Comparison of ENCODE assay signal across 9 mouse cellular contexts in genomic region chr9:54821442-54822100, GRCm38 (mm10). TPM values are rescaled to one million over a fixed set of nuclear protein-coding genes. Genes with fewer than 3 reads are reported as not detected.
DNase-seq lines count a peak whose midpoint lies in the region; ATAC-seq and TF ChIP-seq lines count a peak whose summit lies in the region.
"Had no signal": no experiment of that assay in that cellular context is flagged by ENCODE, and none has a peak within 500 bp of the region (broad histone marks: within the 10 kb centered on the region; RNA-seq: fewer than 3 reads in every experiment).

No protein-coding gene starts in this region.

- peak; percentile 48 to 73; a peak in 2 of 4 replicates for ATAC-seq in hematopoietic stem cell, adult 5-6 weeks (replicated peaks in 1 of 2; ENCODE audit: insufficient read depth in 1 of 2, low FRiP score in 2 of 2, low TSS enrichment in 1 of 2, low read depth in 1 of 2, poor library complexity in 2 of 2, severe bottlenecking in 2 of 2)
- peak; percentile 49; the same call in 1 of the 2 replicates for ATAC-seq in lung, postnatal 0 days

- no peak for TF ChIP-seq POLR2A in ES-Bruce4 (IDR thresholded peaks at IDR 0.05; ENCODE audit: insufficient read depth, low read length)

- H3K27me3 ChIP-seq in ES-Bruce4 (ENCODE audit: control insufficient read depth, insufficient read depth, low read length, poor library complexity, severe bottlenecking), result no peaks in the 10 kb centered on the region
- H3K27me3 ChIP-seq in lung, postnatal 0 days (replicated peaks; ENCODE audit: insufficient read depth, low read length), result no peaks in the 10 kb centered on the region

- DNase-seq in 3T3-L1 (ENCODE audit: low read depth, low spot score), result peak; percentile 84
- peak; percentile 87 for DNase-seq in embryo, embryonic 10 days (ENCODE audit: low spot score)
- DNase-seq in layer of hippocampus, adult 11-12 months (ENCODE audit: low spot score), result peak; percentile 63
- DNase-seq in lung, postnatal 0 days (ENCODE audit: low spot score), result peak; percentile 80
- peak; percentile 28 for DNase-seq in right cerebral cortex, adult 18-20 months
- no peak for DNase-seq in yolk sac, embryonic 10.5 days (ENCODE audit: low spot score)

- no peak overlapping the region for H3K4me2 ChIP-seq in lung, postnatal 0 days (replicated peaks; ENCODE audit: low read depth, low read length)

- peak; percentile 77 for TF ChIP-seq CTCF in ES-Bruce4 (IDR thresholded peaks at IDR 0.05; ENCODE audit: low read depth, low read length)
- peak; percentile 73 for TF ChIP-seq CTCF in lung, postnatal 0 days (IDR thresholded peaks at IDR 0.05)

- 54% methylated on average over 5 of the region's 5 CpGs for WGBS in lung, postnatal 0 days

- no peaks in the 10 kb centered on the region for H3K36me3 ChIP-seq in ES-Bruce4 (ENCODE audit: control insufficient read depth, insufficient read depth, low read length, poor library complexity, severe bottlenecking)
- no peaks in the 10 kb centered on the region for H3K36me3 ChIP-seq in lung, postnatal 0 days (ENCODE audit: insufficient read depth, low read length)

- TF ChIP-seq EP300 in ES-Bruce4 (IDR thresholded peaks at IDR 0.05; ENCODE audit: insufficient read depth, low read depth, low read length), result no peak
- TF ChIP-seq EP300 in lung, postnatal 0 days (IDR thresholded peaks at IDR 0.05), result no peak

- peaks cover 5% of the 10 kb centered on the region for H3K4me1 ChIP-seq in ES-Bruce4 (ENCODE audit: control insufficient read depth, insufficient read depth, low read length)
- no peaks in the 10 kb centered on the region for H3K4me1 ChIP-seq in lung, postnatal 0 days (ENCODE audit: insufficient read depth, low read depth, low read length)

- no peaks in the 10 kb centered on the region for H3K9me3 ChIP-seq in ES-Bruce4 (replicated peaks; ENCODE audit: control insufficient read depth, insufficient read depth, low read length, poor library complexity, severe bottlenecking)
- no peaks in the 10 kb centered on the region for H3K9me3 ChIP-seq in lung, postnatal 0 days (ENCODE audit: low read length)

- no peak overlapping the region for H3K9ac ChIP-seq in ES-Bruce4 (ENCODE audit: low read depth, poor library complexity, severe bottlenecking)
- H3K9ac ChIP-seq in lung, postnatal 0 days (replicated peaks; ENCODE audit: low read depth), result no peak overlapping the region

- H3K27ac ChIP-seq in ES-Bruce4 (ENCODE audit: insufficient read depth, low read length), result no peak overlapping the region
- no peak overlapping the region for H3K27ac ChIP-seq in lung, postnatal 0 days (ENCODE audit: low read length)

- no peak overlapping the region for H3K4me3 ChIP-seq in ES-Bruce4 (ENCODE audit: low read depth, low read length)
- H3K4me3 ChIP-seq in lung, postnatal 0 days (ENCODE audit: low read depth, low read length), result no peak overlapping the region

RNA-seq across cellular contexts. Expression of gene Ireb2, which starts 42.0 kb away (rescaled TPM):
- polyA plus RNA-seq in ES-Bruce4 (2011; ENCODE audit: insufficient read depth, insufficient read length, low read depth, missing spikeins), result 114 and 126 TPM in 2 replicates
- total RNA-seq in hematopoietic stem cell, adult 5-6 weeks (2017), result 54.0 and 61.2 TPM in 2 replicates
- 13.6 and 16.6 TPM in 2 replicates for polyA plus RNA-seq in lung, postnatal 0 days (2015; fragmentation: Nextera tagmentation; extraction: Ambion mirVana)

RNA-seq across cellular contexts. Expression of gene Crabp1, which starts 57.0 kb away (rescaled TPM):
- polyA plus RNA-seq in ES-Bruce4 (2011; ENCODE audit: insufficient read depth, insufficient read length, low read depth, missing spikeins), result 13.5 and 21.8 TPM in 2 replicates
- total RNA-seq in hematopoietic stem cell, adult 5-6 weeks (2017), result not detected in 2 replicates
- polyA plus RNA-seq in lung, postnatal 0 days (2015; fragmentation: Nextera tagmentation; extraction: Ambion mirVana), result 2.0 and 2.6 TPM in 2 replicates
- total RNA-seq: neutrophil, adult 5-6 weeks had no signal
